Mouse (Mus musculus) embryo, embryonic 11 days (tissue): Measurements from ENCODE around the gene Smpd3.

ENCODE experiments used
- DNase-seq: peaks from one replicate; pipeline ENCODE4 v3.0.0-alpha.2; 2015

Gene Smpd3

GRCm38 (mm10) chr8:106211421-106211820 is 126.4 kb downstream of the Smpd3 start:
- DNase-seq, result no peak

- peak; percentile 99 for DNase-seq
Measured at GRCm38 (mm10) chr8:106210821-106211345, 126.9 kb downstream of the Smpd3 start, which contains the start of the genes Slc7a6os and Prmt7. TSS of gene Slc7a6os (minus strand) at chr8:106210935. TSS of gene Prmt7 (plus strand) at chr8:106210936.

GRCm38 (mm10) chr8:106210035-106210731 is 127.6 kb downstream of the Smpd3 start:
- peak; percentile 71 for DNase-seq
